Mouse (Mus musculus) neutrophil, adult 65 days (primary cell): ENCODE data around the gene Msx1. TPM values are rescaled to one million over a fixed set of nuclear protein-coding genes. Genes with fewer than 3 reads are reported as not detected.

Experiments used
- total RNA-seq: library from RNA; stranded (reverse); gene quantifications from 2 replicates; pipeline ENCODE4 v1.2.4, GENCODE M21; 2023

Msx1 gene
- not detected in 2 replicates for total RNA-seq

DNA sequence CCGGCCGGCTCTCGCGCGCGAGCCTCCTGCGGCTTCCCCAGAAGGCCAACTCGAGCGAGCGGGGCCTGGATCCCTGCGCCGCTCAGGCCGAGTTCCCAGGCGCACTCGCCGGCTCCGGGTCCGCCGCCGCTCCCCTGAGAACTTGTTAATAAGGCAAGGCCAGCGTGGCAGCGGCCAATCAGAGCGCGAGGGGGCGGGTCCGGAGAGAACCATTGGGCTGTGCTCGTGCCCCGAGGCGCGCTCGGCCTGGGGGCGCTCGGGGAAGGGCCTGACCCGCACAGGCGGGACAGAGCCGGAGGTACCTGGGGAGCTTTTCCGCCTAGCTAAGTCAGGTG is at the start of gene Msx1:
Msx1 (minus strand) TSS at position 123 of the 335 bp plus-strand sequence.

Other genes starting within 250 kb of the Msx1 start
- gene Stk32b, start 107.4 kb downstream of the Msx1 start, total RNA-seq = not detected in 2 replicates
- not detected in 2 replicates for gene Cytl1, start 89.1 kb downstream of the Msx1 start, total RNA-seq
- gene Stx18, start 214.2 kb upstream of the Msx1 start, total RNA-seq = 24.2 and 33.2 TPM in 2 replicates